Mouse (Mus musculus): ENCODE data around the gene Polr1c. TPM values are rescaled to one million over a fixed set of nuclear protein-coding genes. Genes with fewer than 3 reads are reported as not detected.

Polr1c gene
- polyA plus RNA-seq (2014; fragmentation: Nextera tagmentation; extraction: Ambion mirVana): 86.8 and 87.9 TPM in 2 replicates

GRCm38 (mm10) chr17:46247512-46248188 lies at the start of gene Polr1c, which contains the start of gene Yipf3:
Polr1c (minus strand) TSS chr17:46248054.
Yipf3 (plus strand) TSS chr17:46248080.
- Histone ChIP-seq H3K27me3 (ENCODE audit: control insufficient read depth, insufficient read depth, low read length) (no peaks in the 10 kb centered on the region), H3K9ac (replicated peaks; ENCODE audit: low read depth, low read length) (peak within 1 kb of the TSS; percentile 83), H3K36me3 (ENCODE audit: control insufficient read depth, insufficient read depth, low read length) (peaks cover 66% of the 10 kb centered on the region), H3K4me3 (ENCODE audit: low read depth, low read length) (peak within 1 kb of the TSS; percentile 87), H3K4me2 (replicated peaks; ENCODE audit: low read depth, low read length) (peak within 1 kb of the TSS; percentile 76), H3K9me3 (ENCODE audit: control insufficient read depth, low read depth, low read length) (no peaks in the 10 kb centered on the region), H3K4me1 (ENCODE audit: control insufficient read depth, insufficient read depth, low read length) (peaks cover 11% of the 10 kb centered on the region), H3K27ac (ENCODE audit: low read length) (peak within 1 kb of the TSS; percentile 34; the same call in 1 of the 2 replicates)
- under 1% methylated on average over 53 of the region's 53 CpGs for WGBS
- ATAC-seq (ENCODE audit: insufficient number of reproducible peaks, insufficient read depth, low FRiP score, low read depth): peak; percentile 90

- Histone ChIP-seq H3K27ac (ENCODE audit: low read length) (no peak overlapping the region), H3K4me2 (replicated peaks; ENCODE audit: low read depth, low read length) (peak overlapping the region; percentile 100), H3K36me3 (ENCODE audit: control insufficient read depth, insufficient read depth, low read length) (no peaks in the 10 kb centered on the region), H3K27me3 (ENCODE audit: control insufficient read depth, insufficient read depth, low read length) (peaks cover 22% of the 10 kb centered on the region), H3K4me1 (ENCODE audit: control insufficient read depth, insufficient read depth, low read length) (peaks cover 5% of the 10 kb centered on the region; the same call in 1 of the 2 replicates), H3K9me3 (ENCODE audit: control insufficient read depth, low read depth, low read length) (no peaks in the 10 kb centered on the region), H3K9ac (replicated peaks; ENCODE audit: low read depth, low read length) (no peak overlapping the region), H3K4me3 (ENCODE audit: low read depth, low read length) (peak overlapping the region; percentile 63)
- 9% methylated on average over 6 of the region's 6 CpGs for WGBS
- ATAC-seq (ENCODE audit: insufficient number of reproducible peaks, insufficient read depth, low FRiP score, low read depth): no peak
Measured at GRCm38 (mm10) chr17:46297028-46297363, 49.1 kb upstream of the Polr1c start.

GRCm38 (mm10) chr17:46296601-46297000 lies 48.7 kb upstream of the Polr1c start:
- peaks cover 5% of the 10 kb centered on the region; the same call in 1 of the 2 replicates for H3K4me1 ChIP-seq (ENCODE audit: control insufficient read depth, insufficient read depth, low read length)
- H3K4me3 ChIP-seq (ENCODE audit: low read depth, low read length): no peak overlapping the region
- no peaks in the 10 kb centered on the region for H3K36me3 ChIP-seq (ENCODE audit: control insufficient read depth, insufficient read depth, low read length)
- H3K27ac ChIP-seq (ENCODE audit: low read length): no peak overlapping the region
- no peak for ATAC-seq (ENCODE audit: insufficient number of reproducible peaks, insufficient read depth, low FRiP score, low read depth)
- H3K9me3 ChIP-seq (ENCODE audit: control insufficient read depth, low read depth, low read length): no peaks in the 10 kb centered on the region
- 42% methylated on average over 6 of the region's 6 CpGs for WGBS
- H3K4me2 ChIP-seq (replicated peaks; ENCODE audit: low read depth, low read length): no peak overlapping the region
- H3K27me3 ChIP-seq (ENCODE audit: control insufficient read depth, insufficient read depth, low read length): peaks cover 22% of the 10 kb centered on the region
- no peak overlapping the region for H3K9ac ChIP-seq (replicated peaks; ENCODE audit: low read depth, low read length)

- WGBS: 46% methylated on average over 11 of the region's 11 CpGs
- no peak; the same call in 1 of the 2 replicates for ATAC-seq (ENCODE audit: insufficient number of reproducible peaks, insufficient read depth, low FRiP score, low read depth)
- no peak overlapping the region for H3K4me3 ChIP-seq (ENCODE audit: low read depth, low read length)
- no peak overlapping the region for H3K9ac ChIP-seq (replicated peaks; ENCODE audit: low read depth, low read length)
- no peaks in the 10 kb centered on the region for H3K27me3 ChIP-seq (ENCODE audit: control insufficient read depth, insufficient read depth, low read length)
- peak overlapping the region; percentile 58 for H3K27ac ChIP-seq (ENCODE audit: low read length)
- no peaks in the 10 kb centered on the region for H3K9me3 ChIP-seq (ENCODE audit: control insufficient read depth, low read depth, low read length)
- no peak overlapping the region for H3K4me2 ChIP-seq (replicated peaks; ENCODE audit: low read depth, low read length)
- H3K4me1 ChIP-seq (ENCODE audit: control insufficient read depth, insufficient read depth, low read length): peaks cover 12% of the 10 kb centered on the region; the same call in 1 of the 2 replicates
- no peaks in the 10 kb centered on the region for H3K36me3 ChIP-seq (ENCODE audit: control insufficient read depth, insufficient read depth, low read length)
Measured at GRCm38 (mm10) chr17:46287678-46288095, 39.8 kb upstream of the Polr1c start.

- Histone ChIP-seq H3K27me3 (ENCODE audit: control insufficient read depth, insufficient read depth, low read length) (no peaks in the 10 kb centered on the region), H3K4me3 (ENCODE audit: low read depth, low read length) (no peak overlapping the region), H3K36me3 (ENCODE audit: control insufficient read depth, insufficient read depth, low read length) (peaks cover 4% of the 10 kb centered on the region), H3K9ac (replicated peaks; ENCODE audit: low read depth, low read length) (no peak overlapping the region), H3K4me2 (replicated peaks; ENCODE audit: low read depth, low read length) (no peak overlapping the region), H3K4me1 (ENCODE audit: control insufficient read depth, insufficient read depth, low read length) (peaks cover 23% of the 10 kb centered on the region), H3K9me3 (ENCODE audit: control insufficient read depth, low read depth, low read length) (no peaks in the 10 kb centered on the region), H3K27ac (ENCODE audit: low read length) (no peak overlapping the region)
- ATAC-seq (ENCODE audit: insufficient number of reproducible peaks, insufficient read depth, low FRiP score, low read depth): no peak
- WGBS: 36% methylated on average over 6 of the region's 6 CpGs
Measured at GRCm38 (mm10) chr17:46285407-46285806, 37.6 kb upstream of the Polr1c start.

- 34% methylated on average over 7 of the region's 7 CpGs for WGBS
Measured at GRCm38 (mm10) chr17:46284653-46285052, 36.8 kb upstream of the Polr1c start.

GRCm38 (mm10) chr17:46283911-46284310 lies 36.1 kb upstream of the Polr1c start:
- no peak for ATAC-seq (ENCODE audit: insufficient number of reproducible peaks, insufficient read depth, low FRiP score, low read depth)
- Histone ChIP-seq H3K27me3 (ENCODE audit: control insufficient read depth, insufficient read depth, low read length) (no peaks in the 10 kb centered on the region), H3K36me3 (ENCODE audit: control insufficient read depth, insufficient read depth, low read length) (peaks cover 17% of the 10 kb centered on the region), H3K4me3 (ENCODE audit: low read depth, low read length) (no peak overlapping the region), H3K4me1 (ENCODE audit: control insufficient read depth, insufficient read depth, low read length) (peaks cover 23% of the 10 kb centered on the region), H3K27ac (ENCODE audit: low read length) (no peak overlapping the region), H3K9ac (replicated peaks; ENCODE audit: low read depth, low read length) (no peak overlapping the region), H3K4me2 (replicated peaks; ENCODE audit: low read depth, low read length) (no peak overlapping the region), H3K9me3 (ENCODE audit: control insufficient read depth, low read depth, low read length) (no peaks in the 10 kb centered on the region)
- 82% methylated on average over 8 of the region's 8 CpGs for WGBS

More at GRCm38 (mm10) chr17:46284653-46285052, 36.8 kb upstream of the Polr1c start:
- Histone ChIP-seq H3K9ac (replicated peaks; ENCODE audit: low read depth, low read length) (no peak overlapping the region), H3K4me1 (ENCODE audit: control insufficient read depth, insufficient read depth, low read length) (peaks cover 23% of the 10 kb centered on the region), H3K4me3 (ENCODE audit: low read depth, low read length) (no peak overlapping the region), H3K9me3 (ENCODE audit: control insufficient read depth, low read depth, low read length) (no peaks in the 10 kb centered on the region), H3K36me3 (ENCODE audit: control insufficient read depth, insufficient read depth, low read length) (peaks cover 11% of the 10 kb centered on the region), H3K4me2 (replicated peaks; ENCODE audit: low read depth, low read length) (no peak overlapping the region), H3K27me3 (ENCODE audit: control insufficient read depth, insufficient read depth, low read length) (no peaks in the 10 kb centered on the region), H3K27ac (ENCODE audit: low read length) (no peak overlapping the region)
- no peak for ATAC-seq (ENCODE audit: insufficient number of reproducible peaks, insufficient read depth, low FRiP score, low read depth)

GRCm38 (mm10) chr17:46283140-46283539 lies 35.3 kb upstream of the Polr1c start:
- Histone ChIP-seq H3K9ac (replicated peaks; ENCODE audit: low read depth, low read length) (no peak overlapping the region), H3K4me3 (ENCODE audit: low read depth, low read length) (peak overlapping the region; percentile 72), H3K27me3 (ENCODE audit: control insufficient read depth, insufficient read depth, low read length) (no peaks in the 10 kb centered on the region), H3K4me2 (replicated peaks; ENCODE audit: low read depth, low read length) (peak overlapping the region; percentile 83), H3K27ac (ENCODE audit: low read length) (no peak overlapping the region), H3K4me1 (ENCODE audit: control insufficient read depth, insufficient read depth, low read length) (peaks cover 19% of the 10 kb centered on the region), H3K36me3 (ENCODE audit: control insufficient read depth, insufficient read depth, low read length) (peaks cover 24% of the 10 kb centered on the region), H3K9me3 (ENCODE audit: control insufficient read depth, low read depth, low read length) (no peaks in the 10 kb centered on the region)
- no peak; the same call in 1 of the 2 replicates for ATAC-seq (ENCODE audit: insufficient number of reproducible peaks, insufficient read depth, low FRiP score, low read depth)
- WGBS: 21% methylated on average over 9 of the region's 9 CpGs

All from stomach, embryonic 14.5 days (tissue).